Mouse (Mus musculus) olfactory bulb, adult 2 months (tissue): ENCODE data around the gene Znfx1.

Experiments
- CTCF ChIP-seq: fragments of 200-500 bp; IDR thresholded peaks from 2 replicates; pipeline ENCODE4 v1.5.1; 2012; ENCODE audit warnings: low read depth, mild to moderate bottlenecking, low read length, moderate library complexity; ENCODE audit not compliant: insufficient read depth
- POLR2A ChIP-seq: fragments of 200-500 bp; IDR thresholded peaks from 2 replicates; pipeline ENCODE4 v1.6.1; 2012; ENCODE audit warnings: mild to moderate bottlenecking, low read depth, low read length, moderate library complexity; ENCODE audit not compliant: insufficient read depth

GRCm38 (mm10) chr2:167071266-167071640, 8.4 kb upstream of the Znfx1 start:
- TF ChIP-seq CTCF (no peak), POLR2A (no peak)
